Mouse (Mus musculus): ENCODE data around the gene Arhgap23.

Gene Arhgap23

GRCm38 (mm10) chr11:97534442-97535307, 119.3 kb downstream of the Arhgap23 start:
- peak; percentile 84 for DNase-seq

DNA sequence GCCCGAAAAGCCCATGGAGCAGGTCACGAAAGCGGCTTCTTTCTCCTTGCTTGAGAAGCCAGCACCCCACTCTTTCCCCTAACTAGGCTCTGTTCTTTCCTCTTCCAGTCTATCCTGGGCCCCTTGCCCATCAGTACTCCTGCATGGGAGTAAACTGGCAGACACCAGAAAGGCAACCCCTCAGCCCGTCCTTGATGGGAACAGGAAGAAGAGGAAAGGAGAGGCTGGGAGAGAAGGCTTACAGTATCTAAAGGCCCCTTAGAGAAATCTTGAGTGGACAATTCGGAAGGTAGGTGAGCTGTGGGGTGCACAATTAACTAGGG, 119.9 kb downstream of the Arhgap23 start:
- no peak for DNase-seq

GRCm38 (mm10) chr11:97535660-97536059, 120.3 kb downstream of the Arhgap23 start:
- DNase-seq = no peak

DNA sequence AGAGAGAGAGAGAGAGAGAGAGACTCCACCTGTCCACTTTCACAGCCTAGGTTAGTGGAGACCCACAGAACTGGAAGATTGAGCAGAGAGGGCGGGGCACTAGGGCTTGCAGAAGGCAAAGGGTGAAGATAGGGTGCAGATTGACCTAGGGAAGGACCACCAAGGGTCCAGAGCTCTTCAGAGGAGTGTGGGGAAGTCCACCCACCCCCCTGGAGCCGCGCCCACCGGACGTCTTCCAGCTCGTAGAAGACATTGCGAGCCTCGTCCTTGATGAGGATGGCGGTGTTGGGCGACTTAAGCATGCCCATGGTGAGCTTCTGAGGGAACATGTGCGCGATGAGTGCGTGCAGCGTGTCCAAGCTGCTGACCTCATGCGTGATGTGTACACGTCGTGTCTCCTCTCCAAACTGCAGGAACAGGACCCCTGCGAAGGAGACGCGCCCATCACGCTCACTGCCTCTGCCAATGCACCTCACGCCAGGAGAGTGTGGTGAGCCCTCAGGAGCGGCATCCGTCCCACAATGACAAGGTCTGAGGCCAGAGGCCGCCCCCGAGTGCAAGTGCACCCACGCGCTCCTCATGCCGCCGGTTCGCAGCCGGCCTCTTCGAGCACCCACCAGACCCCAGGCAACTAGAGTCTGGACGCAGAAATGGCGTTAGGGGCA, 120.9 kb downstream of the Arhgap23 start:
- peak; percentile 84 for DNase-seq

- DNase-seq = peak; percentile 85
Observed at GRCm38 (mm10) chr11:97536835-97537579, 121.7 kb downstream of the Arhgap23 start.

- no peak for DNase-seq
Observed at GRCm38 (mm10) chr11:97537580-97538089, 122.3 kb downstream of the Arhgap23 start.

GRCm38 (mm10) chr11:97539622-97540021, 124.3 kb downstream of the Arhgap23 start:
- peak; percentile 85 for DNase-seq

DNA sequence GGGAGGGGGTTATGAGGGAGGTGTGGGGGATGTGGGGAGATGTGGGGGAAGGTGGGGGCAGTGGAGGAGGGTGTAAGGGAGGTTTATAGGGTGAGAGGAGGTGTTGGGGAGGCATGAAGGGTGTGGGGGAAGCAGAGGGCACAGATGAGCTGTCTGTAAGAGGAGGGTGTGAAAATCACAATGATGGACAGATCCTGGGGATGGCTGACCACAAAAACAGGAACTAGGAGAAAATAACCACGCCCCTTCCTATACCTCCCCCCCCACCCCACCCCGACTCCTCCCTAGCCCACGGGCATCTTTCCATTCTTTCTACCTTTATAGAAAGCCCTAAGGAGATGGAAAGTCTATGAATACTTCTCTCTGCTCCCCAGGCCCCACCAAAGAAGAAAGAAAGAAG, 124.8 kb downstream of the Arhgap23 start:
- DNase-seq = no peak

DNA sequence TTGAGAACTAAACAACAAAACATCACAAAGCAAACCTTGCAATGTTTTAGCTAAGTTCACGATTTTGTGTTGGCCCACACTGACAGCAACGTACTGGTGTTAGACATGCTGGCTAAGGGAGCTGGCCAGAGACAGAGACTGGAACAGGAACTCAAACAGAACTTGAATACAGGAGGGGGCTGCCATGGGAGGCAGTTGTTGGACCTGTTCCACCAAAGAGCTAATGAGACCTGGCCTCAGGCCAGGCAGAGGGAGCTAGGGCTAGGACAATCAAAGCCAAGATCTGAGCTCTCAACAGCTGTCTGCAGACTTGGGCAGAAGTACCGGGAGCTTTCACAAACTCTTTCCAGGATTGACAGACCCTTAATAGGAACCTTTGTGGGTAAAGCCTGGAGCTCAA, 125.3 kb downstream of the Arhgap23 start:
- DNase-seq = no peak

GRCm38 (mm10) chr11:97542171-97543150, 127.1 kb downstream of the Arhgap23 start:
- no peak for DNase-seq

DNA sequence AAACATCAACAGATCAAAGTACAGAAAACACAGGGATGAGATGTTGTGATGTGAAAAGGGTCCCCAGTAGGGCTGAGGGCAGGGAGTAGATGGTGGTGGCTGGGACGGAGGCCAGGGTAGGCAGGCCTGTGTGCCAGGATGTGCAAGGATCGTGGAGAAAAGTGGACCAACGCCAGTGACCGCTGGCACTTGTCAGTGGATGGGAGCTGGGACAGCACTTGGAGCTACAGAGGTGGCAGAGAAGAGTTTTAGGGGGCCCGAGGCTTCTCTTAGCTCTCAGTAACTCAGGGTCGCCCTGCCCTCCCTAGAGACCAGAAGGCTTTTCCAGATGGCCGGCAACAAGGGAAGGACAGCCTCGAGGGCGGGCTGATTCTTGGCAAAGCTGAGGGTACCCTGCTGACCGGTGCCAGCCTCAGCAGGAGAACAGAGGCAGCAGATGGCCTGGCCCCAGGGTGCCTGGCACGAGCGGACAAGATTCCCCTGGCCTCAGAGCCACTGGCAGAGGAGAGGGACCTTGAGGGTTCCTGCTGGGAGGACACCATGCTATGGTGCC, 127.9 kb downstream of the Arhgap23 start:
- peak; percentile 94 for DNase-seq

DNA sequence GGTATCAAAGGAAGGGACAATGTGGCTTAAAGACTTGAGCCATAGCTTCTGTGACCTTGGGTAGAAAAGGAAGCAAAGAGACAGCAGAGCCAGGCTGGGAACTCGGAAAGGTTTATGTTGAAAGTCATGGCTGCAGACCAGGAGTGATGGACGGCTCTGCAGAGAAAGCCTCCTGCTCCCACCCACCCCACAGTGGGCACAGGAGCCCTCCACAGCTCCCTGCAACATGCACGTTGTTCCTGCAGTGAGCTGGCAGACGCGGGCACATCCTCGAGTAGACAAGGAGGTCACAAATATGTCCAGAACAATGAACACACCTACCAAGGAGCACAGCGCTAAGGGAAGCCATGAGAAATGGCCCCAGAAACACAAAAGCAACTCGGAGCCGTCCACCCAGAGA, 128.6 kb downstream of the Arhgap23 start:
- no peak for DNase-seq

DNA sequence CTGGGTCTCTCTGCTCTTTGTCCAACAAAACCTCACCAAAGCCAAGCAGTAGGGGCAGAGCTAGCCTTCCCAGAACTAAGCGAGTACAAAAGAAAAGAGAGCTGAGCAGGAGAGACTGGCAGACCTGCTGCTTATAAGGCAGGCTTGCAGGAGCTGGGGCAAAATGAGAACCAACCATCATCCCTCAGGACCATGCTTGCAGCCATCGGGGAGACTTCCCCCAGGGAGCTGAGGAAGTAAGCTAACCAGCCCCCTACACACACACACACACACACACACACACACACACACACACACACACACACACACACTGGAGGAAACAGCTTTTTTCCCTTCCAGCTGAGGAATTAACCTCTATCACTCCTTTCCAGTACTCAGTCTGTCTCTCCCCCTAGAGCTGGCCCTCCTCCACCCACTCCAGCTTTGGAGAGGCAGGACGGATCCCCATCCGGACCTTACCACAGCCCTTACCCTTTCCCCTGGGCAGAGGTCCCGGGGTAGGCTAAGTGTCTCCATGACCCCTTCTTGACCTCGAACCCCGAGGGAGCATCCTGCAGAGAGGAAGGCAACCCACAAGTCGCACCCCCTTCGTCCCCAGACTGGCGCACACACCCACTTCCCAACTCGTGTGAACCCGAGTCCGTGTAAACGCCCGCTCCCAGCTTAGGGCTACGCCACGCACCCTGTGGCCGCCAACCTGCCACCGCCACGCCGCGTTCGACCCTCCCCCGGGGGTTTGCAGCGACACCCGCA, 130.7 kb downstream of the Arhgap23 start:
- DNase-seq = peak; percentile 83

DNA sequence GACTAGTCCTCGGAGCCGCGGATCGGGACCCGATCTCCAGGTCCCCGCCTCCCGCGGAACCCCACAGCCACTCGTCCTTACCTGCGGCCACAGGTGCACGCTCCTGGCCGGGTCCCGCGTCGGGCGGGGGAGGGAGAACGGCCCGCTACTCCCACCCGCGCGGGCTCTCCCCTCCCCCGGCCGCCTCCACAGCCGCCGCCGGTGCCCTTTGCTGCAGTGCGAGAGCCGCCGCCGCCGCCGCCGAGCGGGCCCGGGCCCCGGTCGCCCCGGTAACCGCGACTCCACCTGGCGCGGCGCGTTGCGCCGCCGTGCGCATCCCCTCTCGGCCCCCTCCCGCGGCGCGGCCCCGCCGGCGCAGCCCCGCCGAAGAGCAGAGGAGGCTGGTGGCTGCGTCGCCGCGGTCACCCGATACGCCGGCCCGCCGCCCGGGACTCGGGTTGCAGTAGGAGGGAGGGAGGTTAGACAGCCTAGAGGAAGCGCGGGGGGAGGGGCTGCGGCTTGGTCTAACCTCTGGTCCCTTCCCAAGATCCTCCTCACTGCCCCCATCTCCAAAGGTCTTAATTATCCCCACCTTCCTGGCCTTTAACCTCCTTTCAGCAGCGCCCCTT, 131.6 kb downstream of the Arhgap23 start:
- peak; percentile 90 for DNase-seq

DNA sequence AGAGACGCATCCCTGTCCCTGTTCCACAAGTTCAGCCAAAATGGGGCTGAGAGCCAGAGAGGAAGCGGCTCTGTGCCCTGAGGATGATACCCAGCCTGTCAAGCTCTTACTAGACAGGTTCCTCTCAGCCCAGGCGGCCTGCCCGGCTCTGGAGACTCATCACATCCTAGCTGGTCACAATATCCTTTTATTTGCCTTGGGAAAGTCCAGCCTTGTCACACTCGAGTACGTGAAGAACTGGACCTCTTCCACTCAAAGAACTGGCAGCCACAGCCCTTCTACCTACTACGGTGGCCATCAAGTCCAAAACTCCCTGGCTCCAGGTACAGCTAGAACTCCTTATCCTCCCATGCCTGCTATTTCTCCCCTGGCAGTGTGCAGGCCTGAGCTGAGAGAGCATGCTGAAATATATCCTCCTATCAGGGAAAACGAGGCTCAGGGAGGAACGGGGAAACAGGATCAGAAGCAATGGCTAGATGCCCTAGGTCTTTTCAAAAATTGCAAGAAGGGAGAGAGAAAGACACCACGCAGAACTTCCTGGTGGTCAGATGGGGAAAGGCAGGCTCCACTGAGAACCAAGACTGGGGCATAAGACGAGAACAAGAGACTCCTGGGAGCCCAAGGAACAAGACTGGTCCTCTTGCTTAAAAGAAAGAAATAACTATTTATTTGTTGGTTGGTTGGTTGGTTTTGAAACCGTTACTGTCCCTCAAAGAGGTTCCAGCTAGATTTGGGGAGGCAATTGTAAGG, 132.8 kb downstream of the Arhgap23 start:
- no peak for DNase-seq

GRCm38 (mm10) chr11:97548757-97549156, 133.4 kb downstream of the Arhgap23 start:
- DNase-seq = no peak
